Mouse (Mus musculus) erythroblast, embryonic 14.5 days (primary cell): ENCODE results near the gene Col23a1.

Experiments used
- GATA1 ChIP-seq: IDR thresholded peaks from 2 replicates; pipeline ENCODE4 v1.6.1; 2012; ENCODE audit warnings: low read length, inconsistent platforms, mixed read lengths
- TAL1 ChIP-seq: IDR thresholded peaks from 3 replicates; pipeline ENCODE4 v1.6.1; 2012; ENCODE audit warnings: low read length, inconsistent platforms, mixed read lengths

DNA sequence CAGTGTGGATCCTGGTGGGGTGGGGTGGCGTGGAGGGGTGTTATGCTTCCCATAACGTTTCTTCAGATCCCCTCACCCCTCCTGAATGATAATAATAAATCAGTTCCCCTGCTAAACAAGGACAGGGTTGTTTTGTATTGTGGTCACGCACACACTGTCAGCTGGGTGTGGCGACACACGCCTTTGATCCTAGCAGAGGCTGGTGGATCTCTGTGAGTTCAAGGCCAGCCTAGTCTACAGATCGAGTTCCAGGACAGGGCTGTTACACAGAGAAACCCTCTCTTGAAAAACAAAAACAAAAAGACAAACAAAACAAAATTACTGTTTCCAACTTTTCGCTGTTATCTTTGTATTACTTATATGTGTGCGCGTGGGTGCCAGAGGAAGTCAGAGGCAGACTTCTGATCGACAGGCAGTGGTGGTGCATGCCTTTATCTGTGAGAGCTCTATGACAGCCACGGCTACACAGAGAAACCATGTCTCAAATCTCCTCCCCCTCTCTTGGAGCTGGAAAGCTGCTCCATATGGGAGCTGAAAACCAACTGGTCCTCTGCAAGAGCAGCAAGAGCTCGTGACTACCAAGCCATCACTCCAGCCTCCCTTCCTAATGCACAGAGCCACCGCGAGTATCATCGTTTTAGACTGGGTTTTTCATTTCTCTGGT lies 340.1 kb downstream of the Col23a1 start:
- TF ChIP-seq GATA1, result no peak
- no peak for TF ChIP-seq TAL1
